Mouse (Mus musculus): Measurements from ENCODE around the gene Fto.

GRCm38 (mm10) chr8:91706533-91706932, 393.2 kb downstream of the Fto start:
- TF ChIP-seq CTCF (IDR thresholded peaks at IDR 0.05; ENCODE audit: low read depth, low read length) (no peak), GATA1 (IDR thresholded peaks at IDR 0.05; ENCODE audit: borderline replicate concordance, low read length) (no peak), TAL1 (conservative IDR thresholded peaks at IDR 0.05; ENCODE audit: low read depth, low read length) (no peak)

All from G1E (cell line).